Mouse (Mus musculus) intestine, embryonic 16.5 days (tissue): ENCODE results near the gene Smg9. TPM values are rescaled to one million over a fixed set of nuclear protein-coding genes. Genes with fewer than 3 reads are reported as not detected.

Source experiments
- polyA plus RNA-seq: library from polyadenylated mRNA; unstranded; fragments of >200 nt; fragmentation: Nextera tagmentation; extraction: Ambion mirVana; gene quantifications from 2 replicates; pipeline ENCODE4 v1.2.1, GENCODE M21; 2015

Gene Smg9
- polyA plus RNA-seq, 1 experiment from 2014 or later, result 22.0 TPM

Other genes starting within 250 kb of the Smg9 start
- 2.5 and 3.4 TPM in 2 replicates for gene Zfp114, start 224.6 kb upstream of the Smg9 start, polyA plus RNA-seq
- gene Zfp111, start 188.2 kb upstream of the Smg9 start, polyA plus RNA-seq, result 6.7 and 8.2 TPM in 2 replicates
- 3.7 TPM in 2 replicates for gene Zfp109, start 162.1 kb upstream of the Smg9 start, polyA plus RNA-seq
- gene Zfp108, start 144.8 kb upstream of the Smg9 start, polyA plus RNA-seq, result 2.4 and 2.9 TPM in 2 replicates
- gene Zfp93, start 129.2 kb upstream of the Smg9 start, polyA plus RNA-seq, result 5.4 and 6.8 TPM in 2 replicates
- 18.7 and 21.7 TPM in 2 replicates for gene Zfp61, start 98.4 kb upstream of the Smg9 start, polyA plus RNA-seq
- 6.0 and 7.3 TPM in 2 replicates for gene Zfp94, start 83.0 kb upstream of the Smg9 start, polyA plus RNA-seq
- not detected in 2 replicates for gene Tescl, start 65.7 kb upstream of the Smg9 start, polyA plus RNA-seq
- 0.10 TPM in 1 of 2 replicates, not detected in the other for gene Lypd5, start 50.4 kb upstream of the Smg9 start, polyA plus RNA-seq
- 2.5 and 4.3 TPM in 2 replicates for gene Kcnn4, start 29.4 kb upstream of the Smg9 start, polyA plus RNA-seq
- gene Irgc1, start 52.7 kb downstream of the Smg9 start, polyA plus RNA-seq, result 0.07 TPM in 1 of 2 replicates, not detected in the other
- gene Plaur, start 62.9 kb downstream of the Smg9 start, polyA plus RNA-seq, result 8.0 and 9.7 TPM in 2 replicates
- gene Cadm4, start 82.4 kb downstream of the Smg9 start, polyA plus RNA-seq, result 1.2 and 1.5 TPM in 2 replicates
- gene Zfp428, start 107.4 kb downstream of the Smg9 start, polyA plus RNA-seq, result 26.3 and 26.6 TPM in 2 replicates
- 0.13 and 0.20 TPM in 2 replicates for gene AC161166.1, start 112.8 kb downstream of the Smg9 start, polyA plus RNA-seq
- 3.3 and 4.1 TPM in 2 replicates for gene Irgq, start 131.1 kb downstream of the Smg9 start, polyA plus RNA-seq
- gene Pinlyp, start 146.5 kb downstream of the Smg9 start, polyA plus RNA-seq, result 0.16 TPM in 1 of 2 replicates, not detected in the other
- 79.8 and 88.1 TPM in 2 replicates for gene Xrcc1, start 146.7 kb downstream of the Smg9 start, polyA plus RNA-seq
- 33.2 and 38.1 TPM in 2 replicates for gene Ethe1, start 187.9 kb downstream of the Smg9 start, polyA plus RNA-seq
- gene Zfp575, start 188.0 kb downstream of the Smg9 start, polyA plus RNA-seq, result 3.1 TPM in 2 replicates
- gene Phldb3, start 211.1 kb downstream of the Smg9 start, polyA plus RNA-seq, result 0.35 and 0.36 TPM in 2 replicates
- 0.27 and 0.49 TPM in 2 replicates for gene Lypd3, start 236.9 kb downstream of the Smg9 start, polyA plus RNA-seq